Mouse (Mus musculus) hindbrain, embryonic 13.5 days (tissue): ENCODE measurements around the gene Prr36. TPM values are rescaled to one million over a fixed set of nuclear protein-coding genes. Genes with fewer than 3 reads are reported as not detected.

ENCODE experiments used
- ATAC-seq: fragments of 200-750 bp; cut with Nextera tagmentation; 2 replicates; pipeline ENCODE4 v1.8.0; 2017; ENCODE audit warnings: moderate TSS enrichment; ENCODE audit not compliant: low FRiP score
- H3K27ac ChIP-seq: fragments of 300-500 bp; sonication (generic); 2 replicates; pipeline ENCODE4 v1.5.1; 2015; ENCODE audit warnings: inconsistent platforms, mild to moderate bottlenecking, moderate library complexity
- H3K27me3 ChIP-seq: fragments of 300-500 bp; sonication (generic); 2 replicates; pipeline ENCODE4 v1.6.1; 2015; ENCODE audit warnings: mild to moderate bottlenecking, inconsistent platforms
- H3K36me3 ChIP-seq: fragments of 300-500 bp; sonication (generic); 2 replicates; pipeline ENCODE4 v1.6.1; 2015; ENCODE audit warnings: mild to moderate bottlenecking, inconsistent platforms
- H3K4me1 ChIP-seq: fragments of 300-500 bp; sonication (generic); replicated peaks from 2 replicates; pipeline ENCODE4 v1.6.1; 2015; ENCODE audit warnings: inconsistent platforms
- H3K4me2 ChIP-seq: fragments of 300-500 bp; sonication (generic); 2 replicates; pipeline ENCODE4 v1.6.1; 2015; ENCODE audit warnings: inconsistent platforms, mild to moderate bottlenecking, moderate library complexity
- H3K4me3 ChIP-seq: fragments of 300-500 bp; sonication (generic); 2 replicates; pipeline ENCODE4 v1.5.1; 2015; ENCODE audit warnings: mild to moderate bottlenecking, inconsistent platforms
- H3K9ac ChIP-seq: fragments of 300-500 bp; sonication (generic); 2 replicates; pipeline ENCODE4 v1.6.1; 2015; ENCODE audit warnings: mild to moderate bottlenecking, inconsistent platforms
- H3K9me3 ChIP-seq: fragments of 300-500 bp; sonication (generic); 2 replicates; pipeline ENCODE4 v1.6.1; 2016; ENCODE audit warnings: inconsistent platforms
- WGBS: fragments of 180-500 bp; shearing (Covaris S2); methylation state at CpG from one replicate; pipeline ENCODE4 v1.1.7; 2015; 5-methylcytosine and 5-hydroxymethylcytosine counted together
- polyA plus RNA-seq: library from polyadenylated mRNA; unstranded; fragments of >200 nt; fragmentation: Nextera tagmentation; extraction: Ambion mirVana; gene quantifications from 2 replicates; pipeline ENCODE4 v1.2.1, GENCODE M21; 2015

Prr36 gene
- polyA plus RNA-seq, 1 experiment from 2014 or later, result 40.2 TPM

DNA sequence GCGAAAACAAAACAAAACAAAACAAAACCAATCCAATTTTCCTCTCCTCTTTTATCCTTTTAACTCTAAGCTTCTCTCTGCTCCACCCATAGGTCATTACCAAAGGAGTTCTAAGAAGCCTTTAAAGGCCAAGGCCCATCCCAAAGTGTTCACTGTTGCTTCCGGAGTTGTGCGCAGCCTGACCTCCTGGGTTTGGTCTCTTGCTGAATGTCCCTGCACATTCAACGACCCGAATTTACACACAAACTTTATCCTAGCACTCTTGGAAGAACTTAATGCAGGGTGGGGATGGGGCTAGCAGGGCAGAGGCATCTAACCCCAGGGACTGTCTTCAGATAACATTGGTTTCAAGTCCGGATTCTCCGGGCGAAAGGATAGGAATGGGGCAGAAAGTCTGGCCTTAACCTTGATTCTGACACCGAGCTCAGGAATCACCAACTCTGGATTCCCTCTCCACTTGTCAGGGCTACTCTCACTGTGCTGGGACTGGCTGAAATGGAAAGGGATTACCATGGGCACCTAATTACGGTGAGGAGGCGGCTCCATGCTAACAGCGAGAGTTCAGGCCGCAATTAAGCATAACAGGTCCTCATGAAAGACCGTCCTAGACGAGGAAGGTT lies 20.7 kb upstream of the Prr36 start:
- ATAC-seq, result no peak
- H3K4me1 ChIP-seq, result peaks cover 38% of the 10 kb centered on the region
- peaks cover 23% of the 10 kb centered on the region for H3K36me3 ChIP-seq
- WGBS, result 18% methylated on average over 15 of the region's 15 CpGs
- H3K9me3 ChIP-seq, result no peaks in the 10 kb centered on the region
- H3K4me3 ChIP-seq, result peak overlapping the region; percentile 77
- peaks cover 14% of the 10 kb centered on the region for H3K27me3 ChIP-seq
- peak overlapping the region; percentile 69 for H3K4me2 ChIP-seq
- peak overlapping the region; percentile 81 for H3K9ac ChIP-seq
- peak overlapping the region; percentile 95 for H3K27ac ChIP-seq

GRCm38 (mm10) chr8:4230612-4231351 lies 13.5 kb upstream of the Prr36 start:
- Histone ChIP-seq H3K36me3 (no peaks in the 10 kb centered on the region), H3K4me3 (no peak overlapping the region), H3K9me3 (no peaks in the 10 kb centered on the region), H3K27me3 (peaks cover 47% of the 10 kb centered on the region), H3K9ac (no peak overlapping the region), H3K4me2 (no peak overlapping the region), H3K4me1 (peaks cover 6% of the 10 kb centered on the region; the same call in 1 of the 2 replicates), H3K27ac (no peak overlapping the region)
- ATAC-seq, result no peak
- 68% methylated on average over 10 of the region's 10 CpGs for WGBS

GRCm38 (mm10) chr8:4229784-4230183 lies 12.5 kb upstream of the Prr36 start:
- H3K27me3 ChIP-seq, result peaks cover 45% of the 10 kb centered on the region
- no peak overlapping the region for H3K27ac ChIP-seq
- H3K4me1 ChIP-seq, result peaks cover 6% of the 10 kb centered on the region; the same call in 1 of the 2 replicates
- 80% methylated on average over 5 of the region's 5 CpGs for WGBS
- H3K36me3 ChIP-seq, result no peaks in the 10 kb centered on the region
- H3K9ac ChIP-seq, result no peak overlapping the region
- ATAC-seq, result no peak
- no peak overlapping the region for H3K4me2 ChIP-seq
- no peak overlapping the region for H3K4me3 ChIP-seq
- no peaks in the 10 kb centered on the region for H3K9me3 ChIP-seq

DNA sequence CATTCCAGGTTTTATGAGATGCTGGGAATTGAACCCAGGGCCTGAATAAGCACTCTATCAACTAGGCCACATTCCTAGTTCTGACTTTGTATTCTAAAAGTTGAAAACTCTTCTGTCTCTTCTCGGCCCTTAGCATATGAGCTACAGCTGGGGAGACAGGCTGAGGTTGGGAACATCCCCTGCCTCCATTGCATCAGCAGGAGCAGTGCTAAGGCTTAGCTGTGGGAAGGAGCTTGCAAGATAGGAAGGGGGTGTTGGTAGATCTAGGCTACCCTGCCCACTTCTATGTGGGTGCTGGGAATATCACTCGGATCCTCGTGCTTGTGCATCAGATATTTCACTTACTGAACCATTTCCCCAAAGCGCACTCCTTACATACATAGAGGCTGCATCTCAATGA lies 10.7 kb upstream of the Prr36 start:
- Histone ChIP-seq H3K9ac (no peak overlapping the region), H3K4me3 (no peak overlapping the region), H3K27ac (no peak overlapping the region), H3K27me3 (peaks cover 51% of the 10 kb centered on the region), H3K9me3 (no peaks in the 10 kb centered on the region), H3K4me1 (peaks cover 6% of the 10 kb centered on the region; the same call in 1 of the 2 replicates), H3K36me3 (no peaks in the 10 kb centered on the region), H3K4me2 (no peak overlapping the region)
- WGBS, result 98% methylated on average over 4 of the region's 4 CpGs
- no peak for ATAC-seq

DNA sequence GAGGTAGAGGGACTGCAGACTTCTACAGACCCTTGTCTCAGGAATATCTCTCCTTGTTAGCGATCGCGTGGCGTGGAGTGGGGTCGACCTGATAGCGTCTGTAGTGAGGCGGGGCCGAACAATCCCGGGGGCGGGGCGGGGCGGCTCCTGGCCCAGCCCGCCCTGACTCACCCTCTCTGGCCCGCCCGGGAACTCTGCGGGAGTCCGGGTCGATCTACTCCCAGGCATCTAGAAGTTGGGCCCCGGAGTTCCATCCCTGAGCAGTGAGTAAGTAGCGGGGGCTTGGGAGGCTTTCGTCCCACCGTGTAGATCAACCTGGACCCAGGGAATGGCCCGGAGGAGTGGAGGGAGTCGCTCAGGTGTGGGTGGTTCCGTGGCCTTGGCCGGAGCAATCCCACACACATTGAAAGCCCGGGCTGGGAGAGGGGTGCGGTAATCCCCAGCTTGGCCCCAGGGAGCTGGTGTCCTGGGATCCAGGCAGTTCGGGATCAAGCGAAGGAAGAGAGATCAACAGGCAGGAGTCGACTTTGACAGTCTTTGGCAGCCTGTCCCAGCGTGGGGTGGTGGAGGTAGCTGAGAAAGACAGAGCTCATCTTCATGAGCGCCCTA lies 9.6 kb upstream of the Prr36 start, which contains the start of gene Lrrc8e:
Gene Lrrc8e (plus strand): TSS at position 89 of the 609 bp plus-strand sequence.
- Histone ChIP-seq H3K36me3 (no peaks in the 10 kb centered on the region), H3K27ac (no peak within 1 kb of the TSS), H3K4me3 (peak within 1 kb of the TSS; percentile 12; the same call in 1 of the 2 replicates), H3K9me3 (no peaks in the 10 kb centered on the region), H3K4me1 (peaks cover 6% of the 10 kb centered on the region; the same call in 1 of the 2 replicates), H3K9ac (peak within 1 kb of the TSS; percentile 53; the same call in 1 of the 2 replicates), H3K27me3 (peaks cover 51% of the 10 kb centered on the region), H3K4me2 (peak within 1 kb of the TSS; percentile 41)
- ATAC-seq, result 0 out of 2 replicates have a peak, but pooled peaks have one; percentile 28
- WGBS, result 5% methylated on average over 33 of the region's 33 CpGs

DNA sequence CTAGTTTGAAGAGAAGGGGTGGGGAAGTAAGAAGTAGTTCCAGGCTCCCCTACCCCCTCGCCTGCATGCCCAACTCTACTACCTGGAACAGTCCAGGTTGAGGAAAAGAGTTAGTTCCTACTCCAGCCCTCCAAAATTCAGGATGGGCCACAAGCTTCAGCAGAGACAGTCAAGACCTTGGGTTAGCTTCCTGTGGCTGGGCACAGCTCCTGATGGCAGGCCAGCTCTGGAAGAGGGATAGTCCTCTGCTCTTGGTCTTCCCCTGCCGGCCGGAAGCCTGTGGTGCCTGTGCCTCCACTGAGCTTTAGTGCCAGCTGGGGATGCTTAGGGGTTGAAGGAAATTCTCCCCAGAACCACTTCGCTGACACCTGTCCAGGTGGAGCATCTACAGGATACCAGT lies 9.1 kb upstream of the Prr36 start:
- Histone ChIP-seq H3K4me3 (no peak overlapping the region), H3K27me3 (peaks cover 53% of the 10 kb centered on the region), H3K9me3 (no peaks in the 10 kb centered on the region), H3K36me3 (no peaks in the 10 kb centered on the region), H3K9ac (peak overlapping the region; percentile 53; the same call in 1 of the 2 replicates), H3K4me2 (peak overlapping the region; percentile 41), H3K27ac (no peak overlapping the region), H3K4me1 (peaks cover 6% of the 10 kb centered on the region; the same call in 1 of the 2 replicates)
- 0 out of 2 replicates have a peak, but pooled peaks have one; percentile 36 for ATAC-seq
- 21% methylated on average over 4 of the region's 4 CpGs for WGBS

GRCm38 (mm10) chr8:4222059-4222458 lies 4.8 kb upstream of the Prr36 start:
- no peak overlapping the region for H3K4me3 ChIP-seq
- peaks cover 32% of the 10 kb centered on the region for H3K27me3 ChIP-seq
- no peak for ATAC-seq
- no peak overlapping the region for H3K9ac ChIP-seq
- no peaks in the 10 kb centered on the region for H3K9me3 ChIP-seq
- peaks cover 13% of the 10 kb centered on the region for H3K4me1 ChIP-seq
- no peak overlapping the region for H3K4me2 ChIP-seq
- H3K27ac ChIP-seq, result no peak overlapping the region
- no peaks in the 10 kb centered on the region for H3K36me3 ChIP-seq

- no peak overlapping the region for H3K9ac ChIP-seq
- 96% methylated on average over 3 of the region's 3 CpGs for WGBS
Observed at GRCm38 (mm10) chr8:4219617-4220016, 2.4 kb upstream of the Prr36 start.

DNA sequence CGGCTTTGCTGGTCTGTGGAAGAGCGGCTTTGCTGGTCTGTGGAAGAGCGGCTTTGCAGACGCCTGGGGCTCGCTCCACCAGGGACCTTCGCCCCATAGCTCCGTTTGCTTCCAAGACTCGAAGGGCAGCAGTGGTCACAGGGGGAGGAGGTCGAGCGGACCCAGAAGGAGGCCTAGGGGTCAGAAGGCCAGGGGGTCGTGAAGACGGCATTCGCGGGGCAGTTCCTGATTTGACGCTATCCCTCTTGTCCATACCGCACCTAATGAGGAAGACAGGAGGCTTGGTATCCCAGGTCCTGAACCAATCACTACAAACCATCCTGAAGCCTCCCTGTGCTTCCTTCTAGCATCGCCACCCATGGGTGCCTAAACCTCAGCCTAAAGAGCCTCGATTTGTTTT lies 963 bp downstream of the Prr36 start:
- peaks cover 50% of the 10 kb centered on the region for H3K4me1 ChIP-seq
- H3K4me2 ChIP-seq, result peak overlapping the region; percentile 87
- no peaks in the 10 kb centered on the region for H3K9me3 ChIP-seq
- H3K9ac ChIP-seq, result peak overlapping the region; percentile 93
- peak; percentile 4; the same call in 1 of the 2 replicates for ATAC-seq
- H3K36me3 ChIP-seq, result peaks cover 12% of the 10 kb centered on the region
- H3K27ac ChIP-seq, result peak overlapping the region; percentile 97
- 0 out of 2 replicates have a peak, but pooled peaks cover 2% of the 10 kb centered on the region for H3K27me3 ChIP-seq
- H3K4me3 ChIP-seq, result peak overlapping the region; percentile 68
- 2% methylated on average over 18 of the region's 18 CpGs for WGBS

More at GRCm38 (mm10) chr8:4219617-4220016, 2.4 kb upstream of the Prr36 start:
- Histone ChIP-seq H3K4me3 (no peak overlapping the region), H3K9me3 (no peaks in the 10 kb centered on the region), H3K27ac (no peak overlapping the region), H3K36me3 (peaks cover 6% of the 10 kb centered on the region), H3K4me1 (peaks cover 24% of the 10 kb centered on the region), H3K4me2 (no peak overlapping the region), H3K27me3 (peaks cover 9% of the 10 kb centered on the region; the same call in 1 of the 2 replicates)
- ATAC-seq, result no peak

- Histone ChIP-seq H3K9ac (peak overlapping the region; percentile 93), H3K27me3 (no peaks in the 10 kb centered on the region), H3K9me3 (no peaks in the 10 kb centered on the region), H3K4me2 (peak overlapping the region; percentile 87), H3K27ac (peak overlapping the region; percentile 63; the same call in 1 of the 2 replicates), H3K4me3 (peak overlapping the region; percentile 50), H3K36me3 (peaks cover 31% of the 10 kb centered on the region), H3K4me1 (peaks cover 59% of the 10 kb centered on the region)
- 10% methylated on average over 33 of the region's 33 CpGs for WGBS
- ATAC-seq, result no peak
Observed at GRCm38 (mm10) chr8:4214006-4214980, 3.0 kb downstream of the Prr36 start.

- Histone ChIP-seq H3K36me3 (peaks cover 40% of the 10 kb centered on the region), H3K9me3 (no peaks in the 10 kb centered on the region), H3K4me2 (peak overlapping the region; percentile 87), H3K27ac (peak overlapping the region; percentile 63), H3K4me1 (peaks cover 62% of the 10 kb centered on the region), H3K27me3 (no peaks in the 10 kb centered on the region), H3K9ac (peak overlapping the region; percentile 93), H3K4me3 (peak overlapping the region; percentile 50)
- WGBS, result 4% methylated on average over 18 of the region's 18 CpGs
- ATAC-seq, result peak; percentile 5
Observed at GRCm38 (mm10) chr8:4213210-4214005, 3.9 kb downstream of the Prr36 start.
